Mouse (Mus musculus) liver, embryonic 11.5 days (tissue): ENCODE data around the gene Rsbn1. TPM values are rescaled to one million over a fixed set of nuclear protein-coding genes. Genes with fewer than 3 reads are reported as not detected.

Experiments used
- ATAC-seq: fragments of 200-750 bp; cut with Nextera tagmentation; replicated peaks from 2 replicates; pipeline ENCODE4 v1.8.0; 2017; ENCODE audit warnings: moderate number of reproducible peaks, mild to moderate bottlenecking, moderate TSS enrichment, moderate library complexity; ENCODE audit not compliant: low FRiP score
- DNase-seq: peaks from one replicate; pipeline ENCODE4 v3.0.0-alpha.2; 2017; ENCODE audit warnings: low spot score
- H3K27ac ChIP-seq: fragments of 300-500 bp; sonication (generic); 2 replicates; pipeline ENCODE4 v1.5.1; 2014; ENCODE audit warnings: mild to moderate bottlenecking, low read depth, low read length, control low read depth
- H3K27me3 ChIP-seq: fragments of 300-500 bp; sonication (generic); replicated peaks from 2 replicates; pipeline ENCODE4 v1.6.1; 2014; ENCODE audit warnings: low read length, mixed read lengths; ENCODE audit not compliant: control insufficient read depth, insufficient read depth
- H3K36me3 ChIP-seq: fragments of 300-500 bp; sonication (generic); 2 replicates; pipeline ENCODE4 v1.6.1; 2014; ENCODE audit warnings: mild to moderate bottlenecking, low read length, moderate library complexity, mixed read lengths; ENCODE audit not compliant: control insufficient read depth, insufficient read depth
- H3K4me1 ChIP-seq: fragments of 300-500 bp; sonication (generic); replicated peaks from 2 replicates; pipeline ENCODE4 v1.6.1; 2014; ENCODE audit warnings: low read length, mixed read lengths; ENCODE audit not compliant: control insufficient read depth, insufficient read depth
- H3K4me2 ChIP-seq: fragments of 300-500 bp; sonication (generic); 2 replicates; pipeline ENCODE4 v1.6.1; 2014; ENCODE audit warnings: mild to moderate bottlenecking, control low read depth, moderate library complexity
- H3K4me3 ChIP-seq: fragments of 300-500 bp; sonication (generic); 2 replicates; pipeline ENCODE4 v1.5.1; 2014; ENCODE audit warnings: low read depth, low read length, control low read depth
- H3K9ac ChIP-seq: fragments of 300-500 bp; sonication (generic); 2 replicates; pipeline ENCODE4 v1.6.1; 2014; ENCODE audit warnings: low read depth, low read length, control low read depth
- H3K9me3 ChIP-seq: fragments of 300-500 bp; sonication (generic); 2 replicates; pipeline ENCODE4 v1.6.1; 2016; ENCODE audit warnings: low read length, inconsistent platforms, mixed read lengths; ENCODE audit not compliant: control insufficient read depth
- WGBS: fragments of 180-500 bp; shearing (Covaris S2); extraction: QIAGEN DNeasy Blood & Tissue Kit; methylation state at CpG from one replicate; pipeline ENCODE4 v1.1.7; 2014; 5-methylcytosine and 5-hydroxymethylcytosine counted together
- polyA plus RNA-seq: library from polyadenylated mRNA; unstranded; fragments of >200 nt; fragmentation: Nextera tagmentation; extraction: Ambion mirVana; gene quantifications from 2 replicates; pipeline ENCODE4 v1.2.1, GENCODE M21; 2014

Rsbn1 gene
- polyA plus RNA-seq, 1 experiment from 2014 or later: 11.0 TPM

GRCm38 (mm10) chr3:103904705-103905104 lies 9.2 kb upstream of the Rsbn1 start:
- ATAC-seq (0 out of 2 replicates have a peak, but pooled peaks have one; percentile 54), DNase-seq (no peak)
- Histone ChIP-seq H3K4me2 (no peak overlapping the region), H3K9ac (no peak overlapping the region), H3K9me3 (no peaks in the 10 kb centered on the region), H3K4me1 (no peaks in the 10 kb centered on the region), H3K27ac (no peak overlapping the region), H3K27me3 (no peaks in the 10 kb centered on the region), H3K4me3 (no peak overlapping the region), H3K36me3 (no peaks in the 10 kb centered on the region)
- WGBS: 73% methylated on average over 1 of the region's 1 CpGs

- 79% methylated on average over 5 of the region's 5 CpGs for WGBS
Observed at GRCm38 (mm10) chr3:103907335-103908030, 6.4 kb upstream of the Rsbn1 start.

GRCm38 (mm10) chr3:103908781-103909180 lies 5.1 kb upstream of the Rsbn1 start:
- H3K9me3 ChIP-seq: no peaks in the 10 kb centered on the region
- no peak overlapping the region for H3K9ac ChIP-seq
- peaks cover 3% of the 10 kb centered on the region; the same call in 1 of the 2 replicates for H3K4me1 ChIP-seq
- 64% methylated on average over 2 of the region's 2 CpGs for WGBS
- no peaks in the 10 kb centered on the region for H3K27me3 ChIP-seq
- no peak overlapping the region for H3K4me2 ChIP-seq
- DNase-seq (no peak), ATAC-seq (no peak)
- no peak overlapping the region for H3K4me3 ChIP-seq
- no peak overlapping the region for H3K27ac ChIP-seq
- no peaks in the 10 kb centered on the region for H3K36me3 ChIP-seq

More at GRCm38 (mm10) chr3:103907335-103908030, 6.4 kb upstream of the Rsbn1 start:
- H3K36me3 ChIP-seq: no peaks in the 10 kb centered on the region
- H3K27me3 ChIP-seq: no peaks in the 10 kb centered on the region
- no peaks in the 10 kb centered on the region; the same call in 1 of the 2 replicates for H3K4me1 ChIP-seq
- no peak overlapping the region for H3K4me3 ChIP-seq
- no peak overlapping the region for H3K27ac ChIP-seq
- ATAC-seq (no peak), DNase-seq (no peak)
- H3K9ac ChIP-seq: no peak overlapping the region
- H3K4me2 ChIP-seq: no peak overlapping the region
- H3K9me3 ChIP-seq: no peaks in the 10 kb centered on the region

GRCm38 (mm10) chr3:103913451-103913961 lies 414 bp upstream of the Rsbn1 start:
- Histone ChIP-seq H3K4me3 (peak overlapping the region; percentile 98), H3K36me3 (no peaks in the 10 kb centered on the region), H3K27ac (peak overlapping the region; percentile 99), H3K4me1 (peaks cover 11% of the 10 kb centered on the region), H3K9me3 (no peaks in the 10 kb centered on the region), H3K9ac (peak overlapping the region; percentile 84), H3K4me2 (peak overlapping the region; percentile 68), H3K27me3 (no peaks in the 10 kb centered on the region)
- DNase-seq (no peak), ATAC-seq (peak; percentile 47)
- WGBS: 4% methylated on average over 11 of the region's 11 CpGs

GRCm38 (mm10) chr3:103914732-103915508 lies 1.0 kb downstream of the Rsbn1 start:
- under 1% methylated on average over 55 of the region's 60 CpGs for whole genome bisulfite sequencing
- no peaks in the 10 kb centered on the region for H3K36me3 ChIP-seq

GRCm38 (mm10) chr3:103915509-103915896 lies 1.6 kb downstream of the Rsbn1 start:
- DNase-seq: no peak
- H3K4me1 ChIP-seq: peaks cover 16% of the 10 kb centered on the region
- peak overlapping the region; percentile 99; the same call in 1 of the 2 replicates for H3K27ac ChIP-seq
- H3K27me3 ChIP-seq: no peaks in the 10 kb centered on the region
- 2% methylated on average over 7 of the region's 7 CpGs for WGBS
- peak overlapping the region; percentile 97 for H3K9ac ChIP-seq
- H3K9me3 ChIP-seq: no peaks in the 10 kb centered on the region
- H3K4me2 ChIP-seq: peak overlapping the region; percentile 68
- H3K4me3 ChIP-seq: peak overlapping the region; percentile 98
- H3K36me3 ChIP-seq: no peaks in the 10 kb centered on the region
- no peak for ATAC-seq

More at GRCm38 (mm10) chr3:103914732-103915508, 1.0 kb downstream of the Rsbn1 start:
- DNase-seq (peak; percentile 79), ATAC-seq (peak; percentile 28)
- H3K4me2 ChIP-seq: peak overlapping the region; percentile 68
- peak overlapping the region; percentile 97 for H3K9ac ChIP-seq
- H3K4me1 ChIP-seq: peaks cover 13% of the 10 kb centered on the region
- peak overlapping the region; percentile 99 for H3K27ac ChIP-seq
- H3K9me3 ChIP-seq: no peaks in the 10 kb centered on the region
- no peaks in the 10 kb centered on the region for H3K27me3 ChIP-seq
- peak overlapping the region; percentile 98 for H3K4me3 ChIP-seq

GRCm38 (mm10) chr3:103916205-103916838 lies 2.4 kb downstream of the Rsbn1 start:
- WGBS: 31% methylated on average over 5 of the region's 5 CpGs
- no peak overlapping the region for H3K27ac ChIP-seq
- DNase-seq: no peak

GRCm38 (mm10) chr3:103916839-103917237 lies 2.9 kb downstream of the Rsbn1 start:
- Histone ChIP-seq H3K27ac (no peak overlapping the region), H3K4me1 (peaks cover 19% of the 10 kb centered on the region), H3K4me3 (peak overlapping the region; percentile 98), H3K9ac (peak overlapping the region; percentile 46), H3K36me3 (no peaks in the 10 kb centered on the region), H3K9me3 (no peaks in the 10 kb centered on the region), H3K4me2 (peak overlapping the region; percentile 68), H3K27me3 (no peaks in the 10 kb centered on the region)
- 49% methylated on average over 3 of the region's 3 CpGs for WGBS
- no peak for ATAC-seq
- no peak for DNase-seq

More at GRCm38 (mm10) chr3:103916205-103916838, 2.4 kb downstream of the Rsbn1 start:
- ATAC-seq: no peak
- H3K9ac ChIP-seq: peak overlapping the region; percentile 46; the same call in 1 of the 2 replicates
- no peaks in the 10 kb centered on the region for H3K9me3 ChIP-seq
- peaks cover 16% of the 10 kb centered on the region for H3K4me1 ChIP-seq
- no peaks in the 10 kb centered on the region for H3K27me3 ChIP-seq
- H3K36me3 ChIP-seq: no peaks in the 10 kb centered on the region
- H3K4me2 ChIP-seq: peak overlapping the region; percentile 68
- peak overlapping the region; percentile 98 for H3K4me3 ChIP-seq
